Mouse (Mus musculus) megakaryocyte progenitor cell, adult 5-6 weeks (primary cell): ENCODE measurements around the gene Olfr1472. TPM values are rescaled to one million over a fixed set of nuclear protein-coding genes. Genes with fewer than 3 reads are reported as not detected.
"Not testable (repeated sequence)": the region's sequence is repeated elsewhere in the genome, so short reads cannot be mapped to it uniquely, and the experiment has no call there.

Source experiments
- ATAC-seq: replicated peaks from 2 replicates; pipeline ENCODE4 v1.8.0; 2016; ENCODE audit warnings: mild to moderate bottlenecking, moderate TSS enrichment, inconsistent platforms; ENCODE audit not compliant: poor library complexity
- total RNA-seq, 2 experiments: library from RNA; stranded (forward) in 1 of 2; stranded (reverse) in 1 of 2; fragments of 157-497, 149-512 nt in 1 of 2; fragments of 200-1000 nt in 1 of 2; gene quantifications; 2 replicates each; pipeline versions ENCODE4 v1.2.3 to v1.2.4; 2015 to 2017

Olfr1472 gene
- total RNA-seq (2015) (not detected in 2 replicates), total RNA-seq (2017) (not detected in 2 replicates)

- no peak for ATAC-seq
These were observed at the start of gene Olfr1472 for GRCm38 (mm10) chr19:13455986-13456385. TSS of gene Olfr1472 (minus strand) at chr19:13456086.

DNA sequence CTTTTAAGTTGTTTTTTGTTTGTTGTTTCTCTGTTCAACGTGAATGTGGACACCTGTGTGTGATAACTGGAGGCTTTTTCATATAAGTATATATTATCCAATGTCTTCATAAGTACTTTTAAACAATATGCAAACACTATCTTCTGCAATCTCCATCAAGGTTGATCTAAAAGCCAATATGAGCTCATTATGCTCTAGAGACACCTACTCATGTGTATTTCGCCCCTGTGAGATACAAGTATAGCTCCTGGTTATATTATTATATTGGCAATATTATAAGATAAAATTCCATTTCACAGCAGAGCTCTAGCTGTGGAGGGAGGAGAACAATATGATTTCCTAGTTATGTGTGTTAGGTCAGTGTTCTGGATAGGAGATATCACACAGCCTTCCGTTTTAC lies 44.4 kb upstream of the Olfr1472 start, which contains the start of gene Olfr1477:
Olfr1477 (plus strand) TSS at position 301 of the 400 bp plus-strand sequence.
- ATAC-seq = no peak

- no peak for ATAC-seq
These were observed 24.2 kb upstream of the Olfr1472 start, which contains the start of gene Olfr1475 for GRCm38 (mm10) chr19:13480096-13480495. TSS of gene Olfr1475 (minus strand) at chr19:13480196.

GRCm38 (mm10) chr19:13469265-13469664 lies 13.4 kb upstream of the Olfr1472 start, which contains the start of gene Olfr1474:
TSS of gene Olfr1474 (plus strand) at chr19:13469565.
- not testable (repeated sequence) for ATAC-seq

DNA sequence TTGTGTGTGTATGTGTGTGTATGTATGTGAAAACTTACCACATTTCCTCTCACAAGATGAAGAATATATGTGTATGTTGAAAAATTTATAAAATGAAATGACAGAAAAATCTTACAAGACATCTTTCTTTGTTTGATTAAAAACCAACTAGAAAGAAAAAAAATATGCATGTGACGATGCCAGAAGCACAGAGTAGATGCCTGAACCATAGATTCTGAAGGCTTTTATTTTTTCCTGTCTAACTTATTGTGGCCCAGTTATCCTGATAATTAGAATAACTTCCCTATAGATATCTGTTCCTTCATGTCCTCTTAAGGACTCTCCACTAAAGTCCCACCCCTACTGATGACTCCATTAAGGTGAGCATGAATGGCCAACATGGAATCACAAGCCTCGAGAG lies 12.8 kb downstream of the Olfr1472 start, which contains the start of gene Olfr1471:
Olfr1471 (plus strand) TSS at position 301 of the 400 bp plus-strand sequence.
- not testable (repeated sequence) for ATAC-seq

- no peak for ATAC-seq
These were observed 48.3 kb downstream of the Olfr1472 start, which contains the start of gene Olfr1469 for GRCm38 (mm10) chr19:13407549-13407948. TSS of gene Olfr1469 (plus strand) at chr19:13407849.

Other genes with a start within 250 kb of the Olfr1472 start
- not detected in 2 replicates for gene Olfr1463, start 224.8 kb downstream of the Olfr1472 start, total RNA-seq (2015)
- not detected in 2 replicates for gene Olfr1463, start 224.8 kb downstream of the Olfr1472 start, total RNA-seq (2017)
- gene Olfr1465, start 140.5 kb downstream of the Olfr1472 start, total RNA-seq (2015) = not detected in 2 replicates
- gene Olfr1465, start 140.5 kb downstream of the Olfr1472 start, total RNA-seq (2017) = not detected in 2 replicates
- not detected in 2 replicates for gene Olfr1466, start 117.2 kb downstream of the Olfr1472 start, total RNA-seq (2015)
- gene Olfr1466, start 117.2 kb downstream of the Olfr1472 start, total RNA-seq (2017) = not detected in 2 replicates
- gene Olfr1467, start 93.8 kb downstream of the Olfr1472 start, total RNA-seq (2015) = not detected in 2 replicates
- gene Olfr1467, start 93.8 kb downstream of the Olfr1472 start, total RNA-seq (2017) = not detected in 2 replicates
- not detected in 2 replicates for gene Olfr1469, start 48.2 kb downstream of the Olfr1472 start, total RNA-seq (2015)
- gene Olfr1469, start 48.2 kb downstream of the Olfr1472 start, total RNA-seq (2017) = not detected in 2 replicates
- gene Olfr1471, start 12.7 kb downstream of the Olfr1472 start, total RNA-seq (2015) = not detected in 2 replicates
- not detected in 2 replicates for gene Olfr1471, start 12.7 kb downstream of the Olfr1472 start, total RNA-seq (2017)
- gene Olfr1474, start 13.5 kb upstream of the Olfr1472 start, total RNA-seq (2015) = not detected in 2 replicates
- gene Olfr1474, start 13.5 kb upstream of the Olfr1472 start, total RNA-seq (2017) = not detected in 2 replicates
- not detected in 2 replicates for gene Olfr1475, start 24.1 kb upstream of the Olfr1472 start, total RNA-seq (2015)
- gene Olfr1475, start 24.1 kb upstream of the Olfr1472 start, total RNA-seq (2017) = not detected in 2 replicates
- not detected in 2 replicates for gene Olfr1477, start 44.5 kb upstream of the Olfr1472 start, total RNA-seq (2015)
- gene Olfr1477, start 44.5 kb upstream of the Olfr1472 start, total RNA-seq (2017) = not detected in 2 replicates
- not detected in 2 replicates for gene Olfr1480, start 71.8 kb upstream of the Olfr1472 start, total RNA-seq (2015)
- gene Olfr1480, start 71.8 kb upstream of the Olfr1472 start, total RNA-seq (2017) = not detected in 2 replicates
- not detected in 2 replicates for gene Olfr1484, start 127.4 kb upstream of the Olfr1472 start, total RNA-seq (2015)
- not detected in 2 replicates for gene Olfr1484, start 127.4 kb upstream of the Olfr1472 start, total RNA-seq (2017)
- not detected in 2 replicates for gene Olfr1487, start 161.3 kb upstream of the Olfr1472 start, total RNA-seq (2015)
- not detected in 2 replicates for gene Olfr1487, start 161.3 kb upstream of the Olfr1472 start, total RNA-seq (2017)
- gene Olfr1489, start 175.5 kb upstream of the Olfr1472 start, total RNA-seq (2015) = not detected in 2 replicates
- gene Olfr1489, start 175.5 kb upstream of the Olfr1472 start, total RNA-seq (2017) = not detected in 2 replicates
- gene Olfr1490, start 195.0 kb upstream of the Olfr1472 start, total RNA-seq (2015) = not detected in 2 replicates
- not detected in 2 replicates for gene Olfr1490, start 195.0 kb upstream of the Olfr1472 start, total RNA-seq (2017)
- not detected in 2 replicates for gene Olfr1491, start 241.2 kb upstream of the Olfr1472 start, total RNA-seq (2015)
- gene Olfr1491, start 241.2 kb upstream of the Olfr1472 start, total RNA-seq (2017) = not detected in 2 replicates